Mouse (Mus musculus): ENCODE results near the gene Akap12. TPM values are rescaled to one million over a fixed set of nuclear protein-coding genes. Genes with fewer than 3 reads are reported as not detected.

The Akap12 gene
- polyA plus RNA-seq, 1 experiment from 2014 or later: 4.9 TPM

DNA sequence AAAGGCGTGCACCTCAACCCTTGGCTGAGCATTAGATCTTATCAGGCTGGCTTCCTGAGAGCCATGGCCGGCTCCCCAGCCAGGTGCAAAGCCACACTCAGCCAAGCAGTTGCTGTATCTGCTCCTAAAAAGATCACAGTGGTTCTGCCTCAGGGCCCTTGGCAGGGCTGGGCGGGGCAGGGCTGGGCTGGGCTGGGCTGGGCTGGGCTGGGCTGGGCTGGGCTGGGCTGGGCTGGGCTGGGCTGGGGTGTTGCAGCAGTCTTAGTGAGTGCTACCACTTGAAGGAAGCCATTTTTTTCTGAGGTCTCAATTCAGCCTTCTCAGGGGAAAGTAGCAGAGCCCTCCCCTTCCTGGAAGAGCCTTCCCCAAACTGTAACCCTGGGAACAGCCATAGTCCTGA, 15.5 kb upstream of the Akap12 start:
- H3K36me3 ChIP-seq (ENCODE audit: control insufficient read depth, insufficient read depth): no peaks in the 10 kb centered on the region
- H3K9ac ChIP-seq (ENCODE audit: low read depth, low read length): no peak overlapping the region
- no peaks in the 10 kb centered on the region for H3K27me3 ChIP-seq (ENCODE audit: control insufficient read depth, insufficient read depth, low read depth, low read length)
- H3K9me3 ChIP-seq (replicated peaks; ENCODE audit: control insufficient read depth, low read length): no peaks in the 10 kb centered on the region
- WGBS (ENCODE audit: insufficient replicate concordance): 31% methylated on average over 3 of the region's 3 CpGs
- no peak for ATAC-seq (ENCODE audit: low read depth)
- H3K4me3 ChIP-seq (ENCODE audit: low read depth, low read length): no peak overlapping the region
- no peak overlapping the region for H3K4me2 ChIP-seq (ENCODE audit: low read depth, low read length)
- H3K4me1 ChIP-seq (ENCODE audit: control insufficient read depth, low read depth, low read length): no peaks in the 10 kb centered on the region
- no peak overlapping the region for H3K27ac ChIP-seq (ENCODE audit: low read length)

GRCm38 (mm10) chr10:4253613-4254012, 12.6 kb upstream of the Akap12 start:
- H3K4me2 ChIP-seq (ENCODE audit: low read depth, low read length): no peak overlapping the region
- H3K4me1 ChIP-seq (ENCODE audit: control insufficient read depth, low read depth, low read length): no peaks in the 10 kb centered on the region
- no peak for ATAC-seq (ENCODE audit: low read depth)
- H3K9ac ChIP-seq (ENCODE audit: low read depth, low read length): no peak overlapping the region
- no peaks in the 10 kb centered on the region for H3K27me3 ChIP-seq (ENCODE audit: control insufficient read depth, insufficient read depth, low read depth, low read length)
- 53% methylated on average over 4 of the region's 4 CpGs for WGBS (ENCODE audit: insufficient replicate concordance)
- H3K36me3 ChIP-seq (ENCODE audit: control insufficient read depth, insufficient read depth): no peaks in the 10 kb centered on the region
- no peak overlapping the region for H3K4me3 ChIP-seq (ENCODE audit: low read depth, low read length)
- H3K27ac ChIP-seq (ENCODE audit: low read length): no peak overlapping the region
- no peaks in the 10 kb centered on the region for H3K9me3 ChIP-seq (replicated peaks; ENCODE audit: control insufficient read depth, low read length)

- H3K27me3 ChIP-seq (ENCODE audit: control insufficient read depth, insufficient read depth, low read depth, low read length): no peaks in the 10 kb centered on the region
- ATAC-seq (ENCODE audit: low read depth): no peak
- no peaks in the 10 kb centered on the region for H3K9me3 ChIP-seq (replicated peaks; ENCODE audit: control insufficient read depth, low read length)
These were observed 11.7 kb upstream of the Akap12 start for GRCm38 (mm10) chr10:4254459-4254858.

DNA sequence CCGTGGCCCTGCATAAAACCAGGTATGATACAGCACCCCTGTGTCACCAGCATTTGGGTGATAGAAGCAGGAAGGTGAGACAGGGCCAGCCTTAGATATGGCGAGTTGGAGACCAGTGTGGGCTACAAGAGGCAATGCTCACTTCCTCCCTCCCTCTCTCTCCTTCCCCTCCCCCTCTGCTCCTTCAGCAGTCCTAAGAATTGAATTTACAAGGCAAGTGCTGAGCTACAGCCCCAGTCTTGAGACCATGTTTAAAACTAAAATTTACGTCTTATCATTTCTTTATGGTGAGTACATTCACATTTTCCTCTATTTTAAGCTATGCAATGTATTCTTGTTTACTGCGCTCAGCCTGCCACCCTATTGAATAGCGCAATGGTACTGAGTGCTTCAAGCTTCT, 5.3 kb upstream of the Akap12 start:
- H3K4me2 ChIP-seq (ENCODE audit: low read depth, low read length): no peak overlapping the region
- H3K27ac ChIP-seq (ENCODE audit: low read length): no peak overlapping the region
- 57% methylated on average over 5 of the region's 5 CpGs for WGBS (ENCODE audit: insufficient replicate concordance)

More at GRCm38 (mm10) chr10:4254459-4254858, 11.7 kb upstream of the Akap12 start:
- no peak overlapping the region for H3K9ac ChIP-seq (ENCODE audit: low read depth, low read length)
- no peak overlapping the region for H3K4me2 ChIP-seq (ENCODE audit: low read depth, low read length)
- H3K36me3 ChIP-seq (ENCODE audit: control insufficient read depth, insufficient read depth): no peaks in the 10 kb centered on the region
- H3K4me3 ChIP-seq (ENCODE audit: low read depth, low read length): no peak overlapping the region
- 49% methylated on average over 5 of the region's 5 CpGs for WGBS (ENCODE audit: insufficient replicate concordance)
- H3K4me1 ChIP-seq (ENCODE audit: control insufficient read depth, low read depth, low read length): no peaks in the 10 kb centered on the region
- H3K27ac ChIP-seq (ENCODE audit: low read length): no peak overlapping the region

GRCm38 (mm10) chr10:4261359-4261952, 4.7 kb upstream of the Akap12 start:
- H3K9ac ChIP-seq (ENCODE audit: low read depth, low read length): no peak overlapping the region
- H3K4me3 ChIP-seq (ENCODE audit: low read depth, low read length): no peak overlapping the region
- H3K27ac ChIP-seq (ENCODE audit: low read length): no peak overlapping the region
- no peaks in the 10 kb centered on the region for H3K36me3 ChIP-seq (ENCODE audit: control insufficient read depth, insufficient read depth)
- ATAC-seq (ENCODE audit: low read depth): no peak
- no peak overlapping the region for H3K4me2 ChIP-seq (ENCODE audit: low read depth, low read length)
- H3K9me3 ChIP-seq (replicated peaks; ENCODE audit: control insufficient read depth, low read length): no peaks in the 10 kb centered on the region
- H3K27me3 ChIP-seq (ENCODE audit: control insufficient read depth, insufficient read depth, low read depth, low read length): peaks cover 11% of the 10 kb centered on the region
- no peaks in the 10 kb centered on the region; the same call in 1 of the 2 replicates for H3K4me1 ChIP-seq (ENCODE audit: control insufficient read depth, low read depth, low read length)
- 60% methylated on average over 9 of the region's 9 CpGs for WGBS (ENCODE audit: insufficient replicate concordance)

More for the DNA sequence above, 5.3 kb upstream of the Akap12 start:
- Histone ChIP-seq H3K4me3 (ENCODE audit: low read depth, low read length) (no peak overlapping the region), H3K4me1 (ENCODE audit: control insufficient read depth, low read depth, low read length) (no peaks in the 10 kb centered on the region; the same call in 1 of the 2 replicates), H3K9me3 (replicated peaks; ENCODE audit: control insufficient read depth, low read length) (no peaks in the 10 kb centered on the region), H3K27me3 (ENCODE audit: control insufficient read depth, insufficient read depth, low read depth, low read length) (peaks cover 6% of the 10 kb centered on the region), H3K36me3 (ENCODE audit: control insufficient read depth, insufficient read depth) (no peaks in the 10 kb centered on the region), H3K9ac (ENCODE audit: low read depth, low read length) (no peak overlapping the region)
- no peak for ATAC-seq (ENCODE audit: low read depth)

GRCm38 (mm10) chr10:4265641-4266040, 539 bp upstream of the Akap12 start:
- Histone ChIP-seq H3K9ac (ENCODE audit: low read depth, low read length) (no peak overlapping the region), H3K4me3 (ENCODE audit: low read depth, low read length) (peak overlapping the region; percentile 55; the same call in 1 of the 2 replicates), H3K4me1 (ENCODE audit: control insufficient read depth, low read depth, low read length) (no peaks in the 10 kb centered on the region; the same call in 1 of the 2 replicates), H3K27me3 (ENCODE audit: control insufficient read depth, insufficient read depth, low read depth, low read length) (peaks cover 26% of the 10 kb centered on the region), H3K36me3 (ENCODE audit: control insufficient read depth, insufficient read depth) (no peaks in the 10 kb centered on the region), H3K27ac (ENCODE audit: low read length) (no peak overlapping the region), H3K4me2 (ENCODE audit: low read depth, low read length) (peak overlapping the region; percentile 62), H3K9me3 (replicated peaks; ENCODE audit: control insufficient read depth, low read length) (no peaks in the 10 kb centered on the region)
- 22% methylated on average over 13 of the region's 13 CpGs for WGBS (ENCODE audit: insufficient replicate concordance)
- no peak for ATAC-seq (ENCODE audit: low read depth)

DNA sequence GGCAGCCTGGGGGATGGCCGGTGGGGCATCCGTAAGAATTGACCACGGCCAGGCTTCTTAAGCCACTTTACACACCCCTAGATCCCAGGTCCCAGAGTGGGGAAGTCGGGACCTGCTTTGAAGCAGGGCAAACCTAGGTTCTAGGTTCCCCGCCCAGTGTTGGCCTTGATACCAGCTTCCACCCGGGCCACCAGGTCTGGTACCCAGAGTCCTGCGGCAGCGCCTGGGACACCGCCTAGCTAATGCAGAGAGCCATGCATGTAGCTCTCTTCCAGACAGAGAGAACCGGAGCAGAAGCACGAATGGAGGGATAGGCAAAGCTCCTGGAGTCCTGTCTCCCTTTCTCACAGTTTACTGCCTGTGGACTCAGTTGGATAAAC, 741 bp downstream of the Akap12 start:
- peak overlapping the region; percentile 55 for H3K4me3 ChIP-seq (ENCODE audit: low read depth, low read length)
- peak overlapping the region; percentile 62 for H3K4me2 ChIP-seq (ENCODE audit: low read depth, low read length)
- H3K9me3 ChIP-seq (replicated peaks; ENCODE audit: control insufficient read depth, low read length): no peaks in the 10 kb centered on the region
- no peak for ATAC-seq (ENCODE audit: low read depth)
- no peak overlapping the region for H3K9ac ChIP-seq (ENCODE audit: low read depth, low read length)
- WGBS (ENCODE audit: insufficient replicate concordance): 6% methylated on average over 11 of the region's 11 CpGs
- no peaks in the 10 kb centered on the region; the same call in 1 of the 2 replicates for H3K4me1 ChIP-seq (ENCODE audit: control insufficient read depth, low read depth, low read length)
- H3K36me3 ChIP-seq (ENCODE audit: control insufficient read depth, insufficient read depth): no peaks in the 10 kb centered on the region
- H3K27ac ChIP-seq (ENCODE audit: low read length): no peak overlapping the region
- peaks cover 26% of the 10 kb centered on the region for H3K27me3 ChIP-seq (ENCODE audit: control insufficient read depth, insufficient read depth, low read depth, low read length)

GRCm38 (mm10) chr10:4267481-4267880, 1.3 kb downstream of the Akap12 start:
- Histone ChIP-seq H3K4me2 (ENCODE audit: low read depth, low read length) (no peak overlapping the region), H3K4me1 (ENCODE audit: control insufficient read depth, low read depth, low read length) (no peaks in the 10 kb centered on the region; the same call in 1 of the 2 replicates), H3K9me3 (replicated peaks; ENCODE audit: control insufficient read depth, low read length) (no peaks in the 10 kb centered on the region), H3K27ac (ENCODE audit: low read length) (no peak overlapping the region), H3K4me3 (ENCODE audit: low read depth, low read length) (no peak overlapping the region; the same call in 1 of the 2 replicates), H3K9ac (ENCODE audit: low read depth, low read length) (no peak overlapping the region), H3K27me3 (ENCODE audit: control insufficient read depth, insufficient read depth, low read depth, low read length) (peaks cover 26% of the 10 kb centered on the region), H3K36me3 (ENCODE audit: control insufficient read depth, insufficient read depth) (no peaks in the 10 kb centered on the region)
- WGBS (ENCODE audit: insufficient replicate concordance): 54% methylated on average over 7 of the region's 7 CpGs
- ATAC-seq (ENCODE audit: low read depth): no peak

DNA sequence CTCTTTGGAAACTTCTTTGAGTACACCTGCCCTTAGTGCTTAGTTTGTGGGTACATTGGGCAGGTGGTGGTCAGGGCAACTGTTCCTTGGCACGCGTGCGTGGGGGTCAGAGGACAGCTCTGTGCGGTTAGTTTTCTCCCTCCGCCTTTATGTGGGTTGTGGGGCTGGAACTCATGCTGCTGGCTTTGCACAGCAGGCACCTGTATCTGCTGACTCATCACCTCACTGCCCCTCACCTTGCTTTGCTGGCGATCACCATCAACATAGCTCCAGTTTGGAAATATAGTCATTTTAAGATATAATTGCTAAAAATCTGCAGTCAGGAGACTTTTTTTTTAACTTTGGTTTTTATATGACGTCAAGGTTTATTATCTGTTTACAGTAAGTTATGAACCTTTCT, 2.0 kb downstream of the Akap12 start:
- no peak overlapping the region for H3K27ac ChIP-seq (ENCODE audit: low read length)
- no peak overlapping the region for H3K9ac ChIP-seq (ENCODE audit: low read depth, low read length)
- H3K9me3 ChIP-seq (replicated peaks; ENCODE audit: control insufficient read depth, low read length): no peaks in the 10 kb centered on the region
- peaks cover 26% of the 10 kb centered on the region for H3K27me3 ChIP-seq (ENCODE audit: control insufficient read depth, insufficient read depth, low read depth, low read length)
- H3K4me3 ChIP-seq (ENCODE audit: low read depth, low read length): no peak overlapping the region
- H3K4me1 ChIP-seq (ENCODE audit: control insufficient read depth, low read depth, low read length): no peaks in the 10 kb centered on the region; the same call in 1 of the 2 replicates
- no peak for ATAC-seq (ENCODE audit: low read depth)
- H3K4me2 ChIP-seq (ENCODE audit: low read depth, low read length): no peak overlapping the region
- WGBS (ENCODE audit: insufficient replicate concordance): 81% methylated on average over 7 of the region's 7 CpGs
- H3K36me3 ChIP-seq (ENCODE audit: control insufficient read depth, insufficient read depth): no peaks in the 10 kb centered on the region

All from liver, embryonic 16.5 days (tissue).